Mouse (Mus musculus) midbrain, embryonic 12.5 days (tissue): Measurements from ENCODE around the gene Mtx2. TPM values are rescaled to one million over a fixed set of nuclear protein-coding genes. Genes with fewer than 3 reads are reported as not detected.

Source experiments
- polyA plus RNA-seq: library from polyadenylated mRNA; unstranded; fragments of >200 nt; fragmentation: Nextera tagmentation; extraction: Ambion mirVana; gene quantifications from 2 replicates; pipeline ENCODE4 v1.2.1, GENCODE M21; 2016

The Mtx2 gene
- polyA plus RNA-seq, 1 experiment from 2014 or later = 118 TPM

Other genes with a start within 250 kb of the Mtx2 start
- 59.7 and 60.8 TPM in 2 replicates for gene Lnpk, start 246.4 kb upstream of the Mtx2 start, polyA plus RNA-seq
- gene Evx2, start 166.2 kb upstream of the Mtx2 start, polyA plus RNA-seq = 1.2 and 1.4 TPM in 2 replicates
- gene Hoxd13, start 157.5 kb upstream of the Mtx2 start, polyA plus RNA-seq = 0.21 TPM in 1 of 2 replicates, not detected in the other
- gene Hoxd12, start 150.8 kb upstream of the Mtx2 start, polyA plus RNA-seq = not detected in 2 replicates
- gene Hoxd11, start 146.2 kb upstream of the Mtx2 start, polyA plus RNA-seq = not detected in 2 replicates
- not detected in 2 replicates for gene Hoxd10, start 133.9 kb upstream of the Mtx2 start, polyA plus RNA-seq
- gene Hoxd9, start 128.1 kb upstream of the Mtx2 start, polyA plus RNA-seq = not detected in 2 replicates
- gene Hoxd8, start 121.2 kb upstream of the Mtx2 start, polyA plus RNA-seq = 0.08 and 0.15 TPM in 2 replicates
- not detected in 2 replicates for gene Hoxd3, start 113.9 kb upstream of the Mtx2 start, polyA plus RNA-seq
- not detected in 2 replicates for gene Hoxd4, start 113.9 kb upstream of the Mtx2 start, polyA plus RNA-seq
- not detected in 2 replicates for gene Gm28230, start 99.1 kb upstream of the Mtx2 start, polyA plus RNA-seq
- 0.31 and 0.40 TPM in 2 replicates for gene Hoxd1, start 62.8 kb upstream of the Mtx2 start, polyA plus RNA-seq